ENCODE assay signal across 10 mouse cellular contexts in the genomic region with DNA sequence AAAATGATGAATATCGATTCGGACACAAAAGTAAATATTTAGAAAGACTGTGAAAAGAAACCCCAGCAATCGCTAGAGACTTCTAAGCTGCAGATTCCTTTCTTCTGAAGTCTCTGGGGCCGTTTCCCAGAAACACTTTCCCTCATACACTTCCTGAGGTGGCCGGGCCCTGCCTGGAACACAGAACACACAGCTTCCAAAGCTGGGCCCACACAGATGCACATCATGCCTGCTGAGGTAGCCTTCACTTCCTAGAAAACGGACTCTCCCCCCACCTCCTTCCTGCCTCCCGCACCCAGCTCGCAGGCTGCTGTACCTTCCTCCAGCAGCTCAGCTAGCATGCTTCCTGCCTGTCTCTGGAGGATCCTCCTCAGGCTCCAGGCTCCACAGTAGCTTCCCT. TPM values are rescaled to one million over a fixed set of nuclear protein-coding genes. Genes with fewer than 3 reads are reported as not detected.
DNase-seq lines count a peak whose midpoint lies in the region; ATAC-seq and TF ChIP-seq lines count a peak whose summit lies in the region.
"Had no signal": no experiment of that assay in that cellular context is flagged by ENCODE, and none has a peak within 500 bp of the region (broad histone marks: within the 10 kb centered on the region; RNA-seq: fewer than 3 reads in every experiment).

No protein-coding gene starts in this region.

- DNase-seq in lung, adult 18-20 months = no peak
- peak; percentile 43 for DNase-seq in kidney, postnatal 14 days
- no peak for DNase-seq in gastrocnemius, postnatal 25 days
- DNase-seq: layer of hippocampus, postnatal 36 days had no signal

- no peak for TF ChIP-seq CTCF in small intestine, adult 2 months (IDR thresholded peaks at IDR 0.05; ENCODE audit: extremely low read depth, insufficient read length, insufficient replicate concordance, low read depth, low read length)

- H3K4me1 ChIP-seq in lung, embryonic 15.5 days = peaks cover 54% of the 10 kb centered on the region
- H3K4me1 ChIP-seq in embryonic facial prominence, embryonic 15.5 days = peaks cover 38% of the 10 kb centered on the region
- H3K4me1 ChIP-seq in small intestine, adult 2 months (ENCODE audit: control insufficient read depth, insufficient read depth, insufficient read length, low read length) = peaks cover 23% of the 10 kb centered on the region
- H3K4me1 ChIP-seq in forebrain, embryonic 13.5 days = peaks cover 13% of the 10 kb centered on the region

- 5% methylated on average over 8 of the region's 8 CpGs for WGBS in lung, embryonic 15.5 days
- 18% methylated on average over 8 of the region's 8 CpGs for WGBS in embryonic facial prominence, embryonic 15.5 days
- WGBS in small intestine, adult 2 months = 39% methylated on average over 8 of the region's 8 CpGs
- WGBS in forebrain, embryonic 13.5 days = 70% methylated on average over 8 of the region's 8 CpGs

- no peaks in the 10 kb centered on the region for H3K36me3 ChIP-seq in lung, embryonic 15.5 days
- H3K36me3 ChIP-seq in embryonic facial prominence, embryonic 15.5 days = no peaks in the 10 kb centered on the region
- no peaks in the 10 kb centered on the region for H3K36me3 ChIP-seq in small intestine, adult 2 months (ENCODE audit: control insufficient read depth, insufficient read depth, low read length)
- no peaks in the 10 kb centered on the region for H3K36me3 ChIP-seq in forebrain, embryonic 13.5 days (ENCODE audit: poor library complexity, severe bottlenecking)

- peak overlapping the region; percentile 95 for H3K27ac ChIP-seq in lung, embryonic 15.5 days
- peak overlapping the region; percentile 79 for H3K27ac ChIP-seq in embryonic facial prominence, embryonic 15.5 days (replicated peaks)
- H3K27ac ChIP-seq in small intestine, adult 2 months (ENCODE audit: insufficient read depth, low read depth, low read length) = peak overlapping the region; percentile 48
- H3K27ac ChIP-seq in forebrain, embryonic 13.5 days = no peak overlapping the region

- 0 out of 2 replicates have a peak overlapping the region, but pooled peaks have one; percentile 23 for H3K9ac ChIP-seq in lung, embryonic 15.5 days
- no peak overlapping the region for H3K9ac ChIP-seq in embryonic facial prominence, embryonic 15.5 days
- no peak overlapping the region for H3K9ac ChIP-seq in forebrain, embryonic 13.5 days

- no peak overlapping the region; the same call in 1 of the 2 replicates for H3K4me2 ChIP-seq in lung, embryonic 15.5 days
- no peak overlapping the region; the same call in 1 of the 2 replicates for H3K4me2 ChIP-seq in embryonic facial prominence, embryonic 15.5 days (replicated peaks)
- no peak overlapping the region for H3K4me2 ChIP-seq in forebrain, embryonic 13.5 days

- H3K27me3 ChIP-seq in lung, embryonic 15.5 days = no peaks in the 10 kb centered on the region
- no peaks in the 10 kb centered on the region for H3K27me3 ChIP-seq in embryonic facial prominence, embryonic 15.5 days
- H3K27me3 ChIP-seq in small intestine, adult 2 months (ENCODE audit: control insufficient read depth, insufficient read depth, low read length) = no peaks in the 10 kb centered on the region
- H3K27me3 ChIP-seq in forebrain, embryonic 13.5 days = no peaks in the 10 kb centered on the region
- H3K27me3 ChIP-seq: Patski had no signal

- no peak overlapping the region for H3K4me3 ChIP-seq in lung, embryonic 15.5 days
- no peak overlapping the region for H3K4me3 ChIP-seq in embryonic facial prominence, embryonic 15.5 days (replicated peaks)
- no peak overlapping the region for H3K4me3 ChIP-seq in small intestine, adult 2 months (ENCODE audit: low read depth, low read length)
- no peak overlapping the region for H3K4me3 ChIP-seq in forebrain, embryonic 13.5 days

- H3K9me3 ChIP-seq in lung, embryonic 15.5 days = no peaks in the 10 kb centered on the region
- no peaks in the 10 kb centered on the region for H3K9me3 ChIP-seq in embryonic facial prominence, embryonic 15.5 days (replicated peaks)
- no peaks in the 10 kb centered on the region for H3K9me3 ChIP-seq in forebrain, embryonic 13.5 days (replicated peaks)

- no peak for TF ChIP-seq POLR2A in small intestine, adult 2 months (IDR thresholded peaks at IDR 0.05; ENCODE audit: low read depth, low read length)

- no peak for ATAC-seq in lung, embryonic 15.5 days (ENCODE audit: borderline replicate concordance, extremely low read depth, low FRiP score, low TSS enrichment)
- no peak for ATAC-seq in embryonic facial prominence, embryonic 15.5 days (ENCODE audit: insufficient number of reproducible peaks, low FRiP score, low TSS enrichment, low read depth)
- ATAC-seq in monocyte, adult 5-6 weeks (replicated peaks; ENCODE audit: insufficient number of reproducible peaks, low FRiP score, low TSS enrichment, poor library complexity, severe bottlenecking) = no peak
- no peak for ATAC-seq in forebrain, embryonic 13.5 days
- ATAC-seq: Patski had no signal

RNA-seq across cellular contexts. Expression of gene Tgm2, which starts 36.7 kb away (rescaled TPM):
- 66.0 and 70.0 TPM in 2 replicates for polyA plus RNA-seq in lung, embryonic 15.5 days (2015; fragmentation: Nextera tagmentation; extraction: Ambion mirVana)
- polyA plus RNA-seq in embryonic facial prominence, embryonic 15.5 days (2015; fragmentation: Nextera tagmentation; extraction: Ambion mirVana) = 17.9 and 22.2 TPM in 2 replicates
- 89.6 and 93.0 TPM in 2 replicates for polyA plus RNA-seq in small intestine, adult 2 months (2012; rRNA removed)
- 131 to 275 TPM (median 210 TPM) in 3 replicates for total RNA-seq in monocyte, adult 5-6 weeks (2017)
- total RNA-seq in gastrocnemius, postnatal 25 days (2021) = 10 to 100 TPM; 47.9 to 52.3 TPM
- polyA plus RNA-seq in forebrain, embryonic 13.5 days (2015; fragmentation: Nextera tagmentation; extraction: Ambion mirVana) = 3.9 and 4.7 TPM in 2 replicates
